Mouse (Mus musculus): ENCODE data around the gene Vmn2r43. TPM values are rescaled to one million over a fixed set of nuclear protein-coding genes. Genes with fewer than 3 reads are reported as not detected.
"Not testable (repeated sequence)": the region's sequence is repeated elsewhere in the genome, so short reads cannot be mapped to it uniquely, and the experiment has no call there.

Gene Vmn2r43
- polyA plus RNA-seq (2015; fragmentation: Nextera tagmentation; extraction: Ambion mirVana): not detected in 2 replicates

DNA sequence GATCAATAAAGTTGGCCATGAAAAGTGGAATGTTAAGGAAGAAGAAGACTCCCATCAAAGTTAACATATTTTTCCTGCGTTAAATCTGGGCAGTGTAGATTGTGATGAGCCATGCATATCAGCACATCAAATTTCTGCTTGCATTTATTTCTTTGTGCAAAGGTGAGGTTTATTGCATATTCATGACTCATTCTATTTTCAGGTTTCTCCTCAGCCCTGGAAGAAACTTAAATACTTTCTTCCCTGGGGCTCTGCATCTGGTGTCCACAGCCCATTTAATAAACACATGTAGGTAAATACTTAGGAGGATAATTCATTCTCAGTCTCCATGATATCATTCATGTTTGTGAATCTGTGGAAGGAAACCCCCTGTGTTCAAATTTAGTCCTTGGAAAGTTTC, at the start of gene Vmn2r43:
Vmn2r43 (minus strand) TSS at position 101 of the 400 bp plus-strand sequence.
- H3K27ac ChIP-seq; H3K27me3 ChIP-seq (replicated peaks); H3K4me2 ChIP-seq; H3K9ac ChIP-seq; H3K4me1 ChIP-seq; ATAC-seq (replicated peaks); H3K4me3 ChIP-seq; H3K9me3 ChIP-seq; H3K36me3 ChIP-seq (replicated peaks): not testable (repeated sequence)
- no CpG with 5 or more reads among the region's 1 CpGs for WGBS

- WGBS: no CpG with 5 or more reads among the region's 2 CpGs
- not testable (repeated sequence) for H3K27ac ChIP-seq; ATAC-seq (replicated peaks); H3K4me2 ChIP-seq; H3K36me3 ChIP-seq (replicated peaks); H3K4me3 ChIP-seq; H3K27me3 ChIP-seq (replicated peaks); H3K4me1 ChIP-seq; H3K9me3 ChIP-seq; H3K9ac ChIP-seq
These were observed 60.2 kb downstream of the Vmn2r43 start, which contains the start of gene Vmn2r42 for GRCm38 (mm10) chr7:8200220-8200619. Vmn2r42 (minus strand) TSS chr7:8200320.

Other genes with a start within 250 kb of the Vmn2r43 start
- not detected in 2 replicates for gene Vmn2r41, start 98.9 kb downstream of the Vmn2r43 start, polyA plus RNA-seq (2015; fragmentation: Nextera tagmentation; extraction: Ambion mirVana)
- gene Vmn2r42, start 60.3 kb downstream of the Vmn2r43 start, polyA plus RNA-seq (2015; fragmentation: Nextera tagmentation; extraction: Ambion mirVana): not detected in 2 replicates
- gene Vmn2r44, start 122.7 kb upstream of the Vmn2r43 start, polyA plus RNA-seq (2015; fragmentation: Nextera tagmentation; extraction: Ambion mirVana): not detected in 2 replicates
- gene Vmn2r45, start 228.5 kb upstream of the Vmn2r43 start, polyA plus RNA-seq (2015; fragmentation: Nextera tagmentation; extraction: Ambion mirVana): not detected in 2 replicates

Data from midbrain, embryonic 15.5 days (tissue).